Mouse (Mus musculus): Measurements from ENCODE around the gene Mbd3l1. TPM values are rescaled to one million over a fixed set of nuclear protein-coding genes. Genes with fewer than 3 reads are reported as not detected.

Gene Mbd3l1
- total RNA-seq (2017): not detected in 3 replicates

DNA sequence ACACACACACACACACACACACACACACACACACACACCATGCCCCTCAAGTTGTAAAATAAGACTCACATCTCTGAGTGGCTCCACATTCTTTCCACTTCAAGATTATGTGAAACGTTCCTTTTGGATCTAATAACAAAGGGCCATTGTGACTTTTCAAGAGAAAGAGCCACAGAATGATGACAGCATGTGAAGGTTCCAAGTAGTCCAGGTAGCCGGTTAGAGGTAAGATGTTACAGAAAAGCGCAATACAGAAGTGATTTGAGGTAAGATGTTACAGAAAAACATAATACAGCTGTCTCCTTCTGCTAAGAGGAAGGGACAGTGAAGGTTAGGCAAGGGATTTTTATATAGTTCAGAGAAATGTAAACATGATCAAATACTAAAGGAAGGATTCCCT, at the start of gene Mbd3l1, which contains the start of gene Zfp558:
Gene Mbd3l1 (plus strand): TSS at position 192 of the 400 bp plus-strand sequence.
Gene Zfp558 (minus strand): TSS at position 101 of the 400 bp plus-strand sequence.
- ATAC-seq (replicated peaks; ENCODE audit: insufficient number of reproducible peaks, low FRiP score, low TSS enrichment, poor library complexity, severe bottlenecking): no peak

DNA sequence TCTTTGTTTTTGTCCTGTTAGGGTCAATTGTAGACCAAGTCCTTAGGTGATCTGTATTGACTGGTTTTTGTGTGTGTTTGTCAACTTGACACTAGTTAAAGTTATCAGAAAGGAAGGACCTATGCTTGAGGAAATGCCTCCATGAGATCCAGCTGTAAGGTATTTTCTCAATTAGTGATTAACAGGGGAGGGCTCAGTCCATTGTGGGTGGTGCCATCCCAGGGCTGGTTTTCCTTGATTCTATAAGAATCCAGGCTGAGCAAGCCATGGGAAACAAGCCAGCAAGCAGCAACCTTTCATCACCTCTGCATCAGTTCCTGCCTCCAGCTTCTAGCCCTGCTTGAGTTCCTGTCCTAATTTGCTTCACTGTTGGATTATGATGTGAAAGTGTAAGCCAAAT, 47.8 kb upstream of the Mbd3l1 start, which contains the start of gene Mbd3l2:
Gene Mbd3l2 (plus strand): TSS at position 301 of the 400 bp plus-strand sequence.
- ATAC-seq (replicated peaks; ENCODE audit: insufficient number of reproducible peaks, low FRiP score, low TSS enrichment, poor library complexity, severe bottlenecking): no peak

DNA sequence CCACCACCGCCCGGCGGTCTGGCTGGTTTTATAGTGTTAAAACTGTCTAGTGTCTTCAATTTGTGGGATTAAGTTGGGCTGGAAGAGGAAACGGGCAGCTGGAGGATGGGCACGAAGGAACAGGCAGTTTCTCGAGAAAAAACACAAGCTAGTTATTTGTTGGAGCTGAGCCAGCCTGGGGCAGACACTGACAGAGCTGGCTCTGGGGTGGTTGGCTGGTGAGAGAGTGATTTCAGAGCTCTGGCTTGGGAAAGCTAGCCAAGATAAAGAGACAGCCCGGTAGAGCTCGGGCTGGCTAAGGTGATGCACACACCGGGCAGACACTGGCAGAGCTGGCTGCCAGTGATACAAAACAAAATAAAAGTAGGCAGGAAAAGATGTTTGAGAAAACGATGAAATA, 46.5 kb upstream of the Mbd3l1 start:
- ATAC-seq (replicated peaks; ENCODE audit: insufficient number of reproducible peaks, low FRiP score, low TSS enrichment, poor library complexity, severe bottlenecking): no peak

DNA sequence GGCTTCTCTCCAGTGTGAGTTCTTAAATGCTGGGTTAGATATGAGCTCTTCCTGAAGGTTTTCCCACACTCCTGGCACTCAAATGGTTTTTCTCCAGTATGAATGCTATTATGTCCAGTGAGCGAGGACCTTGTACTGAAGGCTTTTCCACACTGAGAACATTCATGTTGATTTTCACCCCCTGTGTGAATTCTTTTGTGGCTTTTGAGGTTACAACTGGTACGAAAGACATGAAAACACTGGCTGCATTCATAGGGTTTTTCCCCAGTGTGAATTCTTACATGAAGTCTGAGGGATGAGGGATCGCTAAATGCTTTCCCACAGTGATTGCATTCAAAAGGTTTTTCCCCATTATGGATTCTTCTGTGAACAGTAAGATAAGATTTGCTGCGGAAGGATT, 21.6 kb upstream of the Mbd3l1 start:
- ATAC-seq (replicated peaks; ENCODE audit: insufficient number of reproducible peaks, low FRiP score, low TSS enrichment, poor library complexity, severe bottlenecking): no peak

DNA sequence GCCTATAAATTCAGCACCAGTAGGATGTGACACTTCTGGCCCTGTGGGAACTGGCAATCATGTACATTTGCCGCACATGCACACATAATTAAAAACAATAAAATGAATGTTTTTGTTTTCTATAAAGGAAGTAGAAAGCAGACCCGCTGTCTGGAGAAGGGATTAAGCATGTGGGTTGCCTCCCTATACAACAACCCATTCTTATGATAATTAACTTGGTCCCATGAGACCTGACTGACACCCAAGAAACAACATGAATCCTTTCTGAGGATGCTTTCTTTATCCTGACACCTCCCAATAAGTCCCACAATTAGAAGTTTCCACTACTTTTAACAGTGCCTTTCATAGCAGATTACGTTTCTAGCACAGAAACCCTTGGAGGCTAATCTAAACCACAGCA, 10.8 kb upstream of the Mbd3l1 start:
- no peak for ATAC-seq (replicated peaks; ENCODE audit: insufficient number of reproducible peaks, low FRiP score, low TSS enrichment, poor library complexity, severe bottlenecking)

DNA sequence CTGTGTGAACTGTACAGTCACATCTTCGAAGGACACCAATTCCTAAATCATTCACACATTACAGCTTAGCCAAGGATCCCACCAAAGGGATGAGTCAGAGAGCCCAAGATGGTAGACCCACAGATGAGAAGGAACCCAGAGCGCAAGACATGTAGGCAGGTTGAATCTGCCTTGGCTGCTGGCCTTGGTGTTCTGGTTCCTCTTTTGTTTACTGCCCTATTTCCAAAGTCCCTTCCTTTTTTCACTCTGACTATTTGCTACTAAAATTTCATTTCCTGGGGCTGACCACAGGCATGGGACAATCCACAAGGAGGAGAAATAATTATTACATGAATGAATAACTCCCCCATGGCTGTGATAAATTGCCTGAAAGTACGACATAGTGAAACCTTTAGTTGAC, 10.2 kb upstream of the Mbd3l1 start:
- ATAC-seq (replicated peaks; ENCODE audit: insufficient number of reproducible peaks, low FRiP score, low TSS enrichment, poor library complexity, severe bottlenecking): no peak

DNA sequence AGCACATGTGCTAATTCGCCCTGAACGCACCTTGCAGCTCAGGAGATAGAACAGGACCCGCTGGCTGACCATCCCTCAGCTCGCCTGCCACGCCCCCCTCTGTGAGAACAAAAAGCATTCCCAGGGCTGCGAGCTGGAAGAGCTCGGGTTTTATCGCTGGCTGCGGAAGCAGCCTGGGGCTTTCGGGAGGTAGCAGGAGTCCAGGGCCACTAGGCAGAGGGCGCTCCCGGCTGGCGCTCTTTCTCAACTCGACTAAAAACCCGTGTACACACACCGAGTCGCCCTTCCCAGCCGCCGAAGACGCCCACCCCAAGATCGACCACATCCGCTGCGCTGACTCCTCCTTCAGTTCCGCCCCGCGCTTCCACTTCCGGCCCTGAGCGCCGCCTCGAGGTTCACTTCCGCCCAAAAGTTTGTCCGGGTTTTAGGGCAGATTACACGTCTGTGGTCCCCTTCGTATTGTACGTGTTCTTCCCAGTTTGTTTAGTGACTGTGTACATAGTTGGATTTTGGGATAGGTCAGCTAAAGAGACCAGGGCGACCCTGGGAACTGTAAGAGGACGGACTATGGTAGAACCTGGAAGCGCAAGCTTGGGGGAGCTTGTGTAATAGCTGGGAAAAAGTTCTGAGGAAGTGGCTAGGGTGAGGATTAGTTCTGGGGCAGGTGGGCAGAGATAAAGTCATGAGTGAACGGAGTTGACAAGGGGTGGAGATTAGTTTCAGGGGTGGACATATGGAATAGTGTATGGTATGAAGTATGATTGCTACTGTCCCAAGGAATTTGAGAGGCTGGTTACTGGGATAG, 4.6 kb upstream of the Mbd3l1 start:
- peak; percentile 97 for ATAC-seq (replicated peaks; ENCODE audit: insufficient number of reproducible peaks, low FRiP score, low TSS enrichment, poor library complexity, severe bottlenecking)

DNA sequence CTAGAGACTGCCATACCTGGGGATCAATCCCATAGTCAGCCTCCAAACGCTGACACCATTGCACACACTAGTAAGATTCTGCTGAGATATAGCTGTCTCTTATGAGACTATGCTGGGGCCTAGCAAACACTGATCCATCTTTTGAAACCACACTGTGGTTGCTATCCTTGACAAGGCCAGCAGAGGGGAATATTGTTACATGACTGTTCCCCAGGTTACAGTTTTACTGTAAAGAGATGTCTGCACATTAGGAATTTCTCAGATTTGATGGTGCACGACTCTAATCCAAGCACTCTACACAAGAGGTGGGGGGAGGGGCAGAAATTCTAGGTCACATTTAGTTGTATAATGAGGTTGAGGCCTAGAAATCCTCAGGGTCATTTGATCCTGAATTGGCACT, 29.9 kb downstream of the Mbd3l1 start:
- no peak for ATAC-seq (replicated peaks; ENCODE audit: insufficient number of reproducible peaks, low FRiP score, low TSS enrichment, poor library complexity, severe bottlenecking)

Other genes starting within 250 kb of the Mbd3l1 start
- gene Chordc1, start 186.2 kb upstream of the Mbd3l1 start, total RNA-seq (2017): 72.2 to 138 TPM (median 89.4 TPM) in 3 replicates
- 0.10 TPM in 1 of 3 replicates, not detected in the others for gene Naalad2, start 75.4 kb upstream of the Mbd3l1 start, total RNA-seq (2017)
- not detected in 3 replicates for gene Ubtfl1, start 73.9 kb upstream of the Mbd3l1 start, total RNA-seq (2017)
- not detected in 3 replicates for gene Mbd3l2, start 47.7 kb upstream of the Mbd3l1 start, total RNA-seq (2017)
- gene Zfp558, start 91 bp upstream of the Mbd3l1 start, total RNA-seq (2017): 0.78 to 2.6 TPM in 2 of 3 replicates, not detected in the other
- under 0.01 TPM in 1 of 3 replicates, not detected in the others for gene Muc16, start 196.2 kb downstream of the Mbd3l1 start, total RNA-seq (2017)

All from monocyte, adult 5-6 weeks (primary cell).